Mouse (Mus musculus) forebrain, embryonic 14.5 days (tissue): ENCODE data around the gene 4921517D22Rik. TPM values are rescaled to one million over a fixed set of nuclear protein-coding genes. Genes with fewer than 3 reads are reported as not detected.
"Not testable (repeated sequence)": the region's sequence is repeated elsewhere in the genome, so short reads cannot be mapped to it uniquely, and the experiment has no call there.

Source experiments
- ATAC-seq: fragments of 200-750 bp; cut with Nextera tagmentation; 2 replicates; pipeline ENCODE4 v1.8.0; 2017; ENCODE audit warnings: mild to moderate bottlenecking, moderate library complexity
- DNase-seq: peaks from one replicate; pipeline ENCODE4 v3.0.0-alpha.2; 2015; ENCODE audit warnings: low spot score
- H3K27ac ChIP-seq: fragments of 300-500 bp; sonication (generic); 2 replicates; pipeline ENCODE4 v1.5.1; 2014; ENCODE audit warnings: low read depth, mild to moderate bottlenecking, control low read depth, low read length, moderate library complexity
- H3K27me3 ChIP-seq: fragments of 300-500 bp; sonication (generic); replicated peaks from 2 replicates; pipeline ENCODE4 v1.6.1; 2014; ENCODE audit warnings: low read length, control low read depth, mixed read lengths; ENCODE audit not compliant: control insufficient read depth, insufficient read depth
- H3K36me3 ChIP-seq: fragments of 300-500 bp; sonication (generic); 2 replicates; pipeline ENCODE4 v1.6.1; 2014; ENCODE audit warnings: low read length, control low read depth; ENCODE audit not compliant: control insufficient read depth, insufficient read depth
- H3K4me1 ChIP-seq: fragments of 300-500 bp; sonication (generic); 2 replicates; pipeline ENCODE4 v1.6.1; 2014; ENCODE audit warnings: antibody characterized with exemption, low read length, control low read depth; ENCODE audit not compliant: control insufficient read depth, insufficient read depth
- H3K4me2 ChIP-seq: fragments of 300-500 bp; sonication (generic); 2 replicates; pipeline ENCODE4 v1.6.1; 2014; ENCODE audit warnings: mild to moderate bottlenecking, control low read depth, low read length
- H3K4me3 ChIP-seq: fragments of 300-500 bp; sonication (generic); 2 replicates; pipeline ENCODE4 v1.5.1; 2014; ENCODE audit warnings: low read depth, low read length, control low read depth
- H3K9ac ChIP-seq: fragments of 300-500 bp; sonication (generic); 2 replicates; pipeline ENCODE4 v1.6.1; 2014; ENCODE audit warnings: mild to moderate bottlenecking, low read length, control low read depth, moderate library complexity
- H3K9me3 ChIP-seq: fragments of 300-500 bp; sonication (generic); replicated peaks from 2 replicates; pipeline ENCODE4 v1.6.1; 2016; ENCODE audit warnings: low read length, control low read depth, mixed read lengths; ENCODE audit not compliant: control insufficient read depth
- WGBS: fragments of 180-500 bp; shearing (Covaris S2); extraction: QIAGEN DNeasy Blood & Tissue Kit; methylation state at CpG from one replicate; pipeline ENCODE4 v1.1.7; 2014; 5-methylcytosine and 5-hydroxymethylcytosine counted together
- polyA plus RNA-seq: library from polyadenylated mRNA; unstranded; fragments of >200 nt; fragmentation: Nextera tagmentation; extraction: Ambion mirVana; gene quantifications from 2 replicates; pipeline ENCODE4 v1.2.1, GENCODE M21; 2014

The 4921517D22Rik gene
- not detected in 2 replicates for polyA plus RNA-seq

- Histone ChIP-seq H3K9ac (no peak within 1 kb of the TSS), H3K27ac (no peak within 1 kb of the TSS), H3K4me1 (no peaks in the 10 kb centered on the region), H3K4me2 (no peak within 1 kb of the TSS), H3K9me3 (no peaks in the 10 kb centered on the region), H3K27me3 (no peaks in the 10 kb centered on the region), H3K4me3 (no peak within 1 kb of the TSS), H3K36me3 (no peaks in the 10 kb centered on the region)
- WGBS: 88% methylated on average over 3 of the region's 3 CpGs
- no peak for ATAC-seq
- no peak for DNase-seq
These were observed at the start of gene 4921517D22Rik for GRCm38 (mm10) chr13:59694008-59694407. 4921517D22Rik (minus strand) TSS chr13:59694108.

- DNase-seq: no peak
- H3K9ac ChIP-seq: no peak overlapping the region
- ATAC-seq: no peak
- no peak overlapping the region for H3K4me2 ChIP-seq
- no peak overlapping the region for H3K27ac ChIP-seq
- no peaks in the 10 kb centered on the region for H3K4me1 ChIP-seq
- 84% methylated on average over 10 of the region's 10 CpGs for WGBS
- no peaks in the 10 kb centered on the region for H3K27me3 ChIP-seq
- no peak overlapping the region for H3K4me3 ChIP-seq
- no peaks in the 10 kb centered on the region for H3K9me3 ChIP-seq
- no peaks in the 10 kb centered on the region for H3K36me3 ChIP-seq
These were observed 47.8 kb upstream of the 4921517D22Rik start for GRCm38 (mm10) chr13:59741697-59742096.

GRCm38 (mm10) chr13:59741096-59741495 lies 47.2 kb upstream of the 4921517D22Rik start:
- 88% methylated on average over 11 of the region's 11 CpGs for WGBS
- no peak overlapping the region for H3K9ac ChIP-seq
- ATAC-seq (no peak), DNase-seq (no peak)
- H3K4me2 ChIP-seq: no peak overlapping the region
- H3K27me3 ChIP-seq: no peaks in the 10 kb centered on the region
- no peak overlapping the region for H3K4me3 ChIP-seq
- H3K4me1 ChIP-seq: no peaks in the 10 kb centered on the region
- H3K9me3 ChIP-seq: no peaks in the 10 kb centered on the region
- H3K36me3 ChIP-seq: no peaks in the 10 kb centered on the region
- H3K27ac ChIP-seq: no peak overlapping the region

- ATAC-seq (no peak), DNase-seq (no peak)
- no peaks in the 10 kb centered on the region for H3K4me1 ChIP-seq
- H3K9me3 ChIP-seq: no peaks in the 10 kb centered on the region
- H3K9ac ChIP-seq: no peak overlapping the region
- no peak overlapping the region for H3K4me3 ChIP-seq
- no peak overlapping the region for H3K27ac ChIP-seq
- no peaks in the 10 kb centered on the region for H3K27me3 ChIP-seq
- 90% methylated on average over 4 of the region's 4 CpGs for WGBS
- H3K4me2 ChIP-seq: no peak overlapping the region
- no peaks in the 10 kb centered on the region for H3K36me3 ChIP-seq
These were observed 45.5 kb upstream of the 4921517D22Rik start for GRCm38 (mm10) chr13:59739397-59739796.

- WGBS: 93% methylated on average over 2 of the region's 2 CpGs
- Histone ChIP-seq H3K27ac (no peak overlapping the region), H3K9me3 (no peaks in the 10 kb centered on the region), H3K36me3 (no peaks in the 10 kb centered on the region), H3K4me2 (no peak overlapping the region), H3K9ac (no peak overlapping the region), H3K4me1 (no peaks in the 10 kb centered on the region), H3K4me3 (no peak overlapping the region), H3K27me3 (no peaks in the 10 kb centered on the region)
- DNase-seq (no peak), ATAC-seq (no peak)
These were observed 44.5 kb upstream of the 4921517D22Rik start for GRCm38 (mm10) chr13:59738455-59738854.

GRCm38 (mm10) chr13:59735190-59735589 lies 41.3 kb upstream of the 4921517D22Rik start:
- Histone ChIP-seq H3K4me1 (no peaks in the 10 kb centered on the region), H3K9me3 (no peaks in the 10 kb centered on the region), H3K36me3 (no peaks in the 10 kb centered on the region), H3K9ac (no peak overlapping the region), H3K27ac (no peak overlapping the region), H3K4me2 (no peak overlapping the region), H3K4me3 (no peak overlapping the region), H3K27me3 (no peaks in the 10 kb centered on the region)
- DNase-seq (peak; percentile 45), ATAC-seq (no peak)
- 31% methylated on average over 3 of the region's 3 CpGs for WGBS

- H3K4me1 ChIP-seq, H3K4me2 ChIP-seq, H3K9ac ChIP-seq, ATAC-seq, H3K36me3 ChIP-seq, H3K9me3 ChIP-seq, H3K27me3 ChIP-seq, H3K27ac ChIP-seq, DNase-seq, H3K4me3 ChIP-seq: not testable (repeated sequence)
- WGBS: 27% methylated on average over 6 of the region's 6 CpGs
These were observed 40.4 kb upstream of the 4921517D22Rik start for GRCm38 (mm10) chr13:59734347-59734746.

- no peak overlapping the region for H3K27ac ChIP-seq
- no peak overlapping the region for H3K4me2 ChIP-seq
- no peaks in the 10 kb centered on the region for H3K9me3 ChIP-seq
- no peaks in the 10 kb centered on the region for H3K36me3 ChIP-seq
- ATAC-seq (no peak), DNase-seq (no peak)
- WGBS: 81% methylated on average over 2 of the region's 4 CpGs
- H3K4me1 ChIP-seq: no peaks in the 10 kb centered on the region
- no peak overlapping the region for H3K9ac ChIP-seq
- no peak overlapping the region for H3K4me3 ChIP-seq
- H3K27me3 ChIP-seq: no peaks in the 10 kb centered on the region
These were observed 40.0 kb upstream of the 4921517D22Rik start for GRCm38 (mm10) chr13:59733936-59734335.

- no peak within 1 kb of the TSS for H3K9ac ChIP-seq
- 42% methylated on average over 6 of the region's 7 CpGs for WGBS
These were observed 37.7 kb upstream of the 4921517D22Rik start, which contains the start of gene Spata31d1d for GRCm38 (mm10) chr13:59731652-59732051. Spata31d1d (minus strand) TSS chr13:59731752.

More at GRCm38 (mm10) chr13:59731652-59732051, 37.7 kb upstream of the 4921517D22Rik start, which contains the start of gene Spata31d1d:
- Histone ChIP-seq H3K4me2 (no peak within 1 kb of the TSS), H3K4me1 (no peaks in the 10 kb centered on the region), H3K27me3 (no peaks in the 10 kb centered on the region), H3K27ac (no peak within 1 kb of the TSS), H3K9me3 (no peaks in the 10 kb centered on the region), H3K4me3 (no peak within 1 kb of the TSS), H3K36me3 (no peaks in the 10 kb centered on the region)
- DNase-seq (no peak), ATAC-seq (no peak)
